Mouse (Mus musculus) cortical plate, adult 2 months (tissue): ENCODE results near the gene Gtf2ird2.

Experiments
- CTCF ChIP-seq: fragments of 200-500 bp; IDR thresholded peaks from 2 replicates; pipeline ENCODE4 v1.5.1; 2011; ENCODE audit warnings: mild to moderate bottlenecking, control low read depth, low read length; ENCODE audit not compliant: insufficient read depth; ENCODE audit errors: extremely low read depth
- POLR2A ChIP-seq: fragments of 200-500 bp; IDR thresholded peaks from 2 replicates; pipeline ENCODE4 v1.6.1; 2011; ENCODE audit warnings: mild to moderate bottlenecking, low read length, control low read depth; ENCODE audit not compliant: insufficient read depth; ENCODE audit errors: extremely low read depth

DNA sequence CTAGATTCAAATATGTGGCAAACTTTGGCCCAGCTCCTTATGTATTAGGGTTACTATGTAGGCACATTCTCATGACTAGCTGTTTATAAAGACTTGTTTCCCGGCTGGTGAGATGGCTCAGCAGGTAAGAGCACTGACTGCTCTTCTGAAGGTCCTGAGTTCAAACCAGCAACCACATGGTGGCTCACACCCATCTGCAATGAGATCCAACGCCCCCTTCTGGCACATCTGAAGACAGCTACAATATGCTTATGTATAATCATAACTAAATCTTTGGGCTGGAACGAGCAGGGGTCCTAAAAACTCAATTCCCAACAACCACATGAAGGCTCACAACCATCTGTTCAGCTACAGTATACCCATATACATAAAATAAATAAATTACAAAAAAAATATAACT, 70.0 kb downstream of the Gtf2ird2 start:
- TF ChIP-seq CTCF (0 out of 2 replicates have a peak, but pooled peaks have one; percentile 9), POLR2A (no peak)
